Mouse (Mus musculus) hindbrain, embryonic 14.5 days (tissue): ENCODE results near the gene Izumo4. TPM values are rescaled to one million over a fixed set of nuclear protein-coding genes. Genes with fewer than 3 reads are reported as not detected.

ENCODE experiments used
- ATAC-seq: fragments of 200-750 bp; cut with Nextera tagmentation; 2 replicates; pipeline ENCODE4 v1.8.0; 2017; ENCODE audit warnings: moderate number of reproducible peaks, mild to moderate bottlenecking, moderate TSS enrichment, moderate library complexity; ENCODE audit not compliant: low FRiP score
- DNase-seq: peaks from one replicate; pipeline ENCODE4 v3.0.0-alpha.2; 2015; ENCODE audit warnings: low spot score
- H3K27ac ChIP-seq: fragments of 300-500 bp; sonication (generic); 2 replicates; pipeline ENCODE4 v1.5.1; 2014; ENCODE audit warnings: mild to moderate bottlenecking, moderate library complexity
- H3K27me3 ChIP-seq: fragments of 300-500 bp; sonication (generic); 2 replicates; pipeline ENCODE4 v1.6.1; 2014; ENCODE audit warnings: mild to moderate bottlenecking, low read length, mixed read lengths; ENCODE audit not compliant: control insufficient read depth, insufficient read depth
- H3K36me3 ChIP-seq: fragments of 300-500 bp; sonication (generic); replicated peaks from 2 replicates; pipeline ENCODE4 v1.6.1; 2014; ENCODE audit not compliant: control insufficient read depth, insufficient read depth
- H3K4me1 ChIP-seq: fragments of 300-500 bp; sonication (generic); replicated peaks from 2 replicates; pipeline ENCODE4 v1.6.1; 2014; ENCODE audit warnings: antibody characterized with exemption, low read length, mixed read lengths; ENCODE audit not compliant: control insufficient read depth, insufficient read depth
- H3K4me2 ChIP-seq: fragments of 300-500 bp; sonication (generic); replicated peaks from 2 replicates; pipeline ENCODE4 v1.6.1; 2014; ENCODE audit warnings: mild to moderate bottlenecking, moderate library complexity
- H3K4me3 ChIP-seq: fragments of 300-500 bp; sonication (generic); replicated peaks from 2 replicates; pipeline ENCODE4 v1.5.1; 2014; ENCODE audit warnings: mild to moderate bottlenecking, low read length
- H3K9ac ChIP-seq: fragments of 300-500 bp; sonication (generic); 2 replicates; pipeline ENCODE4 v1.6.1; 2014
- H3K9me3 ChIP-seq: fragments of 300-500 bp; sonication (generic); 2 replicates; pipeline ENCODE4 v1.6.1; 2016; ENCODE audit warnings: low read length; ENCODE audit not compliant: control insufficient read depth
- WGBS: fragments of 180-500 bp; shearing (Covaris S2); extraction: QIAGEN DNeasy Blood & Tissue Kit; methylation state at CpG from one replicate; pipeline ENCODE4 v1.1.7; 2014; 5-methylcytosine and 5-hydroxymethylcytosine counted together
- polyA plus RNA-seq: library from polyadenylated mRNA; unstranded; fragments of >200 nt; fragmentation: Nextera tagmentation; extraction: Ambion mirVana; gene quantifications from 2 replicates; pipeline ENCODE4 v1.2.1, GENCODE M21; 2014

Gene Izumo4
- 20.0 and 20.4 TPM in 2 replicates for polyA plus RNA-seq

- H3K4me1 ChIP-seq, result peaks cover 31% of the 10 kb centered on the region
- ATAC-seq (peak; percentile 97), DNase-seq (peak; percentile 99)
- H3K27ac ChIP-seq, result peak within 1 kb of the TSS; percentile 84
- H3K4me2 ChIP-seq, result peak within 1 kb of the TSS; percentile 60
- H3K36me3 ChIP-seq, result peaks cover 30% of the 10 kb centered on the region
- peak within 1 kb of the TSS; percentile 66 for H3K4me3 ChIP-seq
- WGBS, result under 1% methylated on average over 59 of the region's 59 CpGs
- no peaks in the 10 kb centered on the region for H3K9me3 ChIP-seq
- peak within 1 kb of the TSS; percentile 72 for H3K9ac ChIP-seq
- H3K27me3 ChIP-seq, result no peaks in the 10 kb centered on the region
Observed at GRCm38 (mm10) chr10:80701721-80702535, at the start of gene Izumo4, which contains the start of gene Mob3a. TSS of gene Izumo4 (plus strand) at chr10:80702184. TSS of gene Mob3a (minus strand) at chr10:80701977.

- Histone ChIP-seq H3K9ac (no peak overlapping the region), H3K27ac (no peak overlapping the region), H3K9me3 (no peaks in the 10 kb centered on the region), H3K4me3 (no peak overlapping the region), H3K4me2 (no peak overlapping the region), H3K27me3 (no peaks in the 10 kb centered on the region), H3K4me1 (peaks cover 21% of the 10 kb centered on the region), H3K36me3 (peaks cover 4% of the 10 kb centered on the region)
- WGBS, result 76% methylated on average over 6 of the region's 6 CpGs
- no peak for DNase-seq
- ATAC-seq, result no peak
Observed at GRCm38 (mm10) chr10:80653156-80653720, 48.7 kb upstream of the Izumo4 start.

GRCm38 (mm10) chr10:80654866-80655265, 47.1 kb upstream of the Izumo4 start:
- H3K4me1 ChIP-seq, result peaks cover 25% of the 10 kb centered on the region
- ATAC-seq, result no peak
- H3K27me3 ChIP-seq, result no peaks in the 10 kb centered on the region
- DNase-seq, result no peak
- H3K4me3 ChIP-seq, result peak overlapping the region; percentile 83
- 82% methylated on average over 6 of the region's 6 CpGs for WGBS
- no peaks in the 10 kb centered on the region; the same call in 1 of the 2 replicates for H3K36me3 ChIP-seq
- H3K9me3 ChIP-seq, result no peaks in the 10 kb centered on the region
- no peak overlapping the region for H3K27ac ChIP-seq
- H3K4me2 ChIP-seq, result peak overlapping the region; percentile 72
- peak overlapping the region; percentile 94; the same call in 1 of the 2 replicates for H3K9ac ChIP-seq

GRCm38 (mm10) chr10:80655406-80656129, 46.4 kb upstream of the Izumo4 start:
- Histone ChIP-seq H3K4me3 (peak overlapping the region; percentile 83), H3K9ac (peak overlapping the region; percentile 94), H3K36me3 (no peaks in the 10 kb centered on the region; the same call in 1 of the 2 replicates), H3K27me3 (no peaks in the 10 kb centered on the region), H3K27ac (peak overlapping the region; percentile 88), H3K4me1 (peaks cover 25% of the 10 kb centered on the region), H3K9me3 (no peaks in the 10 kb centered on the region), H3K4me2 (peak overlapping the region; percentile 72)
- DNase-seq (no peak), ATAC-seq (peak; percentile 49; the same call in 1 of the 2 replicates)
- WGBS, result 4% methylated on average over 12 of the region's 12 CpGs

GRCm38 (mm10) chr10:80656130-80656862, 45.7 kb upstream of the Izumo4 start:
- peak; percentile 98 for DNase-seq
- Histone ChIP-seq H3K9me3 (no peaks in the 10 kb centered on the region), H3K4me1 (peaks cover 25% of the 10 kb centered on the region), H3K27ac (peak overlapping the region; percentile 94), H3K9ac (peak overlapping the region; percentile 94), H3K27me3 (no peaks in the 10 kb centered on the region), H3K4me3 (peak overlapping the region; percentile 83), H3K36me3 (no peaks in the 10 kb centered on the region; the same call in 1 of the 2 replicates), H3K4me2 (peak overlapping the region; percentile 72)
- WGBS, result 1% methylated on average over 67 of the region's 72 CpGs
- peak; percentile 90 for ATAC-seq

GRCm38 (mm10) chr10:80656863-80657623, 44.9 kb upstream of the Izumo4 start, which contains the start of gene Btbd2:
TSS of gene Btbd2 (minus strand) at chr10:80657071.
- ATAC-seq, result peak; percentile 44
- Histone ChIP-seq H3K27ac (peak within 1 kb of the TSS; percentile 94), H3K9me3 (no peaks in the 10 kb centered on the region), H3K36me3 (no peaks in the 10 kb centered on the region; the same call in 1 of the 2 replicates), H3K4me1 (peaks cover 25% of the 10 kb centered on the region), H3K9ac (peak within 1 kb of the TSS; percentile 94), H3K27me3 (no peaks in the 10 kb centered on the region), H3K4me3 (peak within 1 kb of the TSS; percentile 83), H3K4me2 (peak within 1 kb of the TSS; percentile 72)
- no peak for DNase-seq
- WGBS, result 18% methylated on average over 15 of the region's 15 CpGs

GRCm38 (mm10) chr10:80658194-80658840, 43.7 kb upstream of the Izumo4 start:
- DNase-seq (no peak), ATAC-seq (no peak)
- H3K4me1 ChIP-seq, result peaks cover 25% of the 10 kb centered on the region
- no peak overlapping the region for H3K9ac ChIP-seq
- 88% methylated on average over 14 of the region's 14 CpGs for WGBS
- no peak overlapping the region for H3K4me3 ChIP-seq
- H3K27me3 ChIP-seq, result no peaks in the 10 kb centered on the region
- no peak overlapping the region for H3K4me2 ChIP-seq
- no peak overlapping the region for H3K27ac ChIP-seq
- no peaks in the 10 kb centered on the region for H3K36me3 ChIP-seq
- H3K9me3 ChIP-seq, result no peaks in the 10 kb centered on the region

GRCm38 (mm10) chr10:80658841-80659202, 43.2 kb upstream of the Izumo4 start:
- Histone ChIP-seq H3K4me2 (no peak overlapping the region), H3K4me3 (no peak overlapping the region), H3K9me3 (no peaks in the 10 kb centered on the region), H3K9ac (no peak overlapping the region), H3K4me1 (peaks cover 25% of the 10 kb centered on the region), H3K27me3 (no peaks in the 10 kb centered on the region), H3K27ac (peak overlapping the region; percentile 17; the same call in 1 of the 2 replicates), H3K36me3 (no peaks in the 10 kb centered on the region)
- 69% methylated on average over 4 of the region's 4 CpGs for whole genome bisulfite sequencing
- ATAC-seq (no peak), DNase-seq (no peak)
